Mouse (Mus musculus): ENCODE results near the gene Bcl2l15. TPM values are rescaled to one million over a fixed set of nuclear protein-coding genes. Genes with fewer than 3 reads are reported as not detected.

Bcl2l15 gene
- polyA plus RNA-seq, 1 experiment from 2014 or later, result 0.65 TPM

- Histone ChIP-seq H3K4me2 (replicated peaks; ENCODE audit: low read depth, low read length) (no peak overlapping the region), H3K4me1 (replicated peaks; ENCODE audit: control insufficient read depth, insufficient read depth, low read length) (no peaks in the 10 kb centered on the region), H3K27me3 (ENCODE audit: control insufficient read depth, insufficient read depth, low read length) (no peaks in the 10 kb centered on the region), H3K4me3 (ENCODE audit: low read depth, low read length) (no peak overlapping the region), H3K9ac (ENCODE audit: low read depth, low read length) (no peak overlapping the region), H3K27ac (ENCODE audit: low read depth, low read length) (no peak overlapping the region), H3K9me3 (ENCODE audit: control insufficient read depth, low read length) (no peaks in the 10 kb centered on the region), H3K36me3 (ENCODE audit: control insufficient read depth, insufficient read depth, low read length) (no peaks in the 10 kb centered on the region)
- DNase-seq (ENCODE audit: low spot score) (no peak), ATAC-seq (ENCODE audit: low FRiP score) (no peak)
- WGBS, result 90% methylated on average over 7 of the region's 7 CpGs
These were observed 24.8 kb downstream of the Bcl2l15 start for GRCm38 (mm10) chr3:103857036-103857805.

- H3K27me3 ChIP-seq (ENCODE audit: control insufficient read depth, insufficient read depth, low read length), result no peaks in the 10 kb centered on the region
- DNase-seq (ENCODE audit: low spot score) (no peak), ATAC-seq (ENCODE audit: low FRiP score) (no peak)
- H3K4me3 ChIP-seq (ENCODE audit: low read depth, low read length), result no peak overlapping the region
- H3K36me3 ChIP-seq (ENCODE audit: control insufficient read depth, insufficient read depth, low read length), result no peaks in the 10 kb centered on the region
- H3K4me2 ChIP-seq (replicated peaks; ENCODE audit: low read depth, low read length), result no peak overlapping the region
- no peak overlapping the region for H3K9ac ChIP-seq (ENCODE audit: low read depth, low read length)
- H3K27ac ChIP-seq (ENCODE audit: low read depth, low read length), result no peak overlapping the region
- 93% methylated on average over 6 of the region's 6 CpGs for WGBS
- H3K4me1 ChIP-seq (replicated peaks; ENCODE audit: control insufficient read depth, insufficient read depth, low read length), result no peaks in the 10 kb centered on the region
- H3K9me3 ChIP-seq (ENCODE audit: control insufficient read depth, low read length), result no peaks in the 10 kb centered on the region
These were observed 25.7 kb downstream of the Bcl2l15 start for GRCm38 (mm10) chr3:103857977-103858563.

- DNase-seq (ENCODE audit: low spot score) (no peak), ATAC-seq (ENCODE audit: low FRiP score) (no peak)
- no peaks in the 10 kb centered on the region for H3K36me3 ChIP-seq (ENCODE audit: control insufficient read depth, insufficient read depth, low read length)
- no peak within 1 kb of the TSS for H3K9ac ChIP-seq (ENCODE audit: low read depth, low read length)
- no peaks in the 10 kb centered on the region for H3K4me1 ChIP-seq (replicated peaks; ENCODE audit: control insufficient read depth, insufficient read depth, low read length)
- H3K27ac ChIP-seq (ENCODE audit: low read depth, low read length), result no peak within 1 kb of the TSS
- no peaks in the 10 kb centered on the region for H3K27me3 ChIP-seq (ENCODE audit: control insufficient read depth, insufficient read depth, low read length)
- WGBS, result 80% methylated on average over 12 of the region's 12 CpGs
- H3K4me2 ChIP-seq (replicated peaks; ENCODE audit: low read depth, low read length), result no peak within 1 kb of the TSS
- H3K9me3 ChIP-seq (ENCODE audit: control insufficient read depth, low read length), result no peaks in the 10 kb centered on the region
- H3K4me3 ChIP-seq (ENCODE audit: low read depth, low read length), result no peak within 1 kb of the TSS
These were observed 26.7 kb downstream of the Bcl2l15 start, which contains the start of gene Ptpn22 for GRCm38 (mm10) chr3:103858881-103859801. Gene Ptpn22, plus strand, starts transcription at chr3:103859795.

- H3K9me3 ChIP-seq (ENCODE audit: control insufficient read depth, low read length), result no peaks in the 10 kb centered on the region
- no peak overlapping the region for H3K9ac ChIP-seq (ENCODE audit: low read depth, low read length)
- no peaks in the 10 kb centered on the region for H3K4me1 ChIP-seq (replicated peaks; ENCODE audit: control insufficient read depth, insufficient read depth, low read length)
- no peak for ATAC-seq (ENCODE audit: low FRiP score)
- H3K27ac ChIP-seq (ENCODE audit: low read depth, low read length), result no peak overlapping the region
- DNase-seq (ENCODE audit: low spot score), result no peak
- no peak overlapping the region for H3K4me2 ChIP-seq (replicated peaks; ENCODE audit: low read depth, low read length)
- H3K27me3 ChIP-seq (ENCODE audit: control insufficient read depth, insufficient read depth, low read length), result no peaks in the 10 kb centered on the region
- H3K4me3 ChIP-seq (ENCODE audit: low read depth, low read length), result no peak overlapping the region
- H3K36me3 ChIP-seq (ENCODE audit: control insufficient read depth, insufficient read depth, low read length), result no peaks in the 10 kb centered on the region
- WGBS, result 86% methylated on average over 6 of the region's 6 CpGs
These were observed 27.5 kb downstream of the Bcl2l15 start for GRCm38 (mm10) chr3:103859851-103860391.

- Histone ChIP-seq H3K27ac (ENCODE audit: low read depth, low read length) (no peak overlapping the region), H3K36me3 (ENCODE audit: control insufficient read depth, insufficient read depth, low read length) (no peaks in the 10 kb centered on the region), H3K4me3 (ENCODE audit: low read depth, low read length) (no peak overlapping the region), H3K4me1 (replicated peaks; ENCODE audit: control insufficient read depth, insufficient read depth, low read length) (no peaks in the 10 kb centered on the region), H3K9ac (ENCODE audit: low read depth, low read length) (no peak overlapping the region), H3K27me3 (ENCODE audit: control insufficient read depth, insufficient read depth, low read length) (no peaks in the 10 kb centered on the region), H3K9me3 (ENCODE audit: control insufficient read depth, low read length) (no peaks in the 10 kb centered on the region), H3K4me2 (replicated peaks; ENCODE audit: low read depth, low read length) (no peak overlapping the region)
- ATAC-seq (ENCODE audit: low FRiP score) (no peak), DNase-seq (ENCODE audit: low spot score) (no peak)
- 86% methylated on average over 4 of the region's 4 CpGs for WGBS
These were observed 30.4 kb downstream of the Bcl2l15 start for GRCm38 (mm10) chr3:103862721-103863220.

GRCm38 (mm10) chr3:103864200-103864599, 31.8 kb downstream of the Bcl2l15 start:
- H3K4me1 ChIP-seq (replicated peaks; ENCODE audit: control insufficient read depth, insufficient read depth, low read length), result no peaks in the 10 kb centered on the region
- no peaks in the 10 kb centered on the region for H3K9me3 ChIP-seq (ENCODE audit: control insufficient read depth, low read length)
- DNase-seq (ENCODE audit: low spot score), result no peak
- no peak overlapping the region for H3K4me2 ChIP-seq (replicated peaks; ENCODE audit: low read depth, low read length)
- WGBS, result 91% methylated on average over 6 of the region's 6 CpGs
- no peaks in the 10 kb centered on the region for H3K27me3 ChIP-seq (ENCODE audit: control insufficient read depth, insufficient read depth, low read length)
- H3K9ac ChIP-seq (ENCODE audit: low read depth, low read length), result no peak overlapping the region
- no peak overlapping the region for H3K27ac ChIP-seq (ENCODE audit: low read depth, low read length)
- H3K36me3 ChIP-seq (ENCODE audit: control insufficient read depth, insufficient read depth, low read length), result no peaks in the 10 kb centered on the region
- ATAC-seq (ENCODE audit: low FRiP score), result no peak
- no peak overlapping the region for H3K4me3 ChIP-seq (ENCODE audit: low read depth, low read length)

- DNase-seq (ENCODE audit: low spot score) (no peak), ATAC-seq (ENCODE audit: low FRiP score) (no peak)
- Histone ChIP-seq H3K4me2 (replicated peaks; ENCODE audit: low read depth, low read length) (no peak overlapping the region), H3K9me3 (ENCODE audit: control insufficient read depth, low read length) (no peaks in the 10 kb centered on the region), H3K4me3 (ENCODE audit: low read depth, low read length) (no peak overlapping the region), H3K27ac (ENCODE audit: low read depth, low read length) (no peak overlapping the region), H3K4me1 (replicated peaks; ENCODE audit: control insufficient read depth, insufficient read depth, low read length) (no peaks in the 10 kb centered on the region), H3K9ac (ENCODE audit: low read depth, low read length) (no peak overlapping the region), H3K36me3 (ENCODE audit: control insufficient read depth, insufficient read depth, low read length) (no peaks in the 10 kb centered on the region), H3K27me3 (ENCODE audit: control insufficient read depth, insufficient read depth, low read length) (no peaks in the 10 kb centered on the region)
- WGBS, result 94% methylated on average over 5 of the region's 5 CpGs
These were observed 35.1 kb downstream of the Bcl2l15 start for GRCm38 (mm10) chr3:103867424-103867971.

- H3K4me1 ChIP-seq (replicated peaks; ENCODE audit: control insufficient read depth, insufficient read depth, low read length), result no peaks in the 10 kb centered on the region
- no peak overlapping the region for H3K4me2 ChIP-seq (replicated peaks; ENCODE audit: low read depth, low read length)
- H3K27me3 ChIP-seq (ENCODE audit: control insufficient read depth, insufficient read depth, low read length), result no peaks in the 10 kb centered on the region
- H3K9me3 ChIP-seq (ENCODE audit: control insufficient read depth, low read length), result no peaks in the 10 kb centered on the region
- H3K27ac ChIP-seq (ENCODE audit: low read depth, low read length), result no peak overlapping the region
- no peaks in the 10 kb centered on the region for H3K36me3 ChIP-seq (ENCODE audit: control insufficient read depth, insufficient read depth, low read length)
- H3K9ac ChIP-seq (ENCODE audit: low read depth, low read length), result no peak overlapping the region
- no peak for ATAC-seq (ENCODE audit: low FRiP score)
- no peak overlapping the region for H3K4me3 ChIP-seq (ENCODE audit: low read depth, low read length)
- no peak for DNase-seq (ENCODE audit: low spot score)
- WGBS, result 88% methylated on average over 4 of the region's 4 CpGs
These were observed 35.6 kb downstream of the Bcl2l15 start for GRCm38 (mm10) chr3:103868008-103868407.

Measured in hindbrain, embryonic 11.5 days (tissue).